Mouse (Mus musculus) T-helper 2 cell (primary cell): ENCODE measurements at regions not wholly inside any gene's neighbourhood (a gene's known extent, or its start where the extent isn't known, plus 50 kb on each side); places are given as distances from the start of the nearest gene placed in this dataset.

Experiments used
- in situ Hi-C: fragments of 300-600 bp; cut with MboI, MseI; formaldehyde crosslinking; loops from one replicate; pipeline ENCODE4 v1.15.1; 2025; ENCODE audit warnings: high pct_unique_total_duplicates

DNA sequence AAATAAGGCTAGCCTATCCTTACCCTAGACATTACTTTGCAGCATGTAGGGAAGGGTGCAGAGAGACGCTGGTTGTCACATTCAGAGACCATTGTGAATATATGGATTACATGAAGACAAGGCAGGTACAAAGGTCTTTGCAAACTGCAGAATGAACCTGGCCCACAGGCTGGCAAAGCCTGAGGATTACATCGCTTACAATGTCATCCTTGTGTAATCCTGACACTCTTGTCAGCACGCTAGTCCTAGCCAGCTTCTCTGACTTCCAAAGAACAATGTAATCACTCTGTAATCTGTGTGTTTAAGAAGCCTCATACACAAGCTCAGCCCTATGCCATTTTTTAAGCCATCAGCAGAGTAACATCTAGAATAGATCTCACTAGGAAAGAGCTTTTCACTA lies 69.6 kb upstream of the Foxq1 start:
- in situ Hi-C loops = no loop called here

DNA sequence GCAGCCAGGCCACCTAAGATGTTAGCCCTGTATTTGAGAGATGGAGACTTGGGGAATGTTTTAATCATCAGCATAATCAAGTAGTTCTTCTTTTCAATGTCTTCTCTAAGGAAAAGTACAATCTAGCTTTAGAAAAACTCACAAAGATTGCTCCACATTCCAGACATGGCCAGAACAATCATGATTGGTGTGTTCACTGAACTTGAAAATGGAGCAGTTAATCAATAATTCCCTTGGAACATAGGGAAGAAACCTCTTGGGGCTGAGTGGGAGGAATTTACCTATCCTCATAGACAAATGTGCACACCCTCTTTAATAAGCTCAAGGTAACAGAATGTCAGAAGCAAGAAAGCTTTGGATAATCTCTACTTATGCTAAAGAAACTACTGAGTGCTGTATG lies 67.7 kb upstream of the Foxq1 start:
- in situ Hi-C loops = no loop called here

DNA sequence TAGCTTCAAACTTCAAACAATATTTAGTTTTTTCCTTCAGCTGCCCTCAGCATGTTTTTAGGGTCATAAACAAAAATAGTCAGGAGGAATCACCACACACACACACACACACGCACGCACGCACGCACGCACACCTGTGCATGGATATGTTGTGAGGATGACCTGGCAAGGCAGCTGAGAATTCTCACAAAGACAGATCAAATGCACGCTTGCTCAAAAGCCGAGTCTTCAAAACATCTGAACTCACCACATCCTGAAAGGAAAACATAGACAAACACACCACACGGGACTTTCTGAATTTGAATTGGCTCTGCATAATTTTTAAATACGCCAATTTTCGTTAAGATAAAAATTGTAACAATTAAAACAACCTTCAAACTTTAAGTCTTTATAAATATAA lies 52.7 kb upstream of the Foxq1 start:
- in situ Hi-C loops = no loop called here

DNA sequence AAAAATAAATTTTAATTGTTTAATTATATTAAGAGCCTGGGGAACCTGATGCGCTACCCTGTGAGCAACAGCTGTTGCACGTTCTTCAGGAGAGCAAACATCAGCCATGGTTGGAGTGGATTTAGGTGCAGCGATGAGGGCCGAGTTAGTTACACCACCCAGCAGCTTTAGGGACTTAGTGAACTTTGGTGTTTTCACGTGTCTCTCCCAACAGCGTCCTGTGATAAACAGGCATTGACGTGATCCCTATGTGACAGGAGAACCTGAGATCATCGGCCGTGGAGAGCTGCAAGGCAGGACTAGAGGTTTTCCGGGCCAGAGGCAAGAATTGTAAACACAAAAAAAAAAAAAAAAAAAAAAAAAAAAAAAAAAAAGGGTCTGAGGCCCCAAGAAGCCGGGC lies 52.1 kb upstream of the Foxq1 start:
- in situ Hi-C loops = no loop called here

DNA sequence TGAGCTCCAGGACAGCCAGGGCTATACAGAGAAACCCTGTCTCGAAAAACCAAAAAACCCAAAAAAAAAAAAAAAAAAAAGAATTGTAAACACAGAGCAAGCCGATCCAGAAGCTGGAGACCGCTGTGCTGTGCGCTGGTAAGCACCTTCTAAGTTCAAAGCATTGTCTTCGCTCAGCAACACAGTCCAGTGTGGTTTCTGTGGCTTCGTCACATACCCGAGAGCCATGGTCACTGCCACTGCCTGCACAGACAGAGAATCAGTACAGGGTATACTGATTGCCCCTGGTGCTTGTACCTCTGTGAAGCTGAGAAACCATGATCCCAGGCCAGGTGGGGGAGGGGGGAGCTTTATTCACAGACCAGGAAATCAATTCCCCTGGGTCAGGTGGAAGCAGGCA lies 51.6 kb upstream of the Foxq1 start:
- in situ Hi-C loops = no loop called here

DNA sequence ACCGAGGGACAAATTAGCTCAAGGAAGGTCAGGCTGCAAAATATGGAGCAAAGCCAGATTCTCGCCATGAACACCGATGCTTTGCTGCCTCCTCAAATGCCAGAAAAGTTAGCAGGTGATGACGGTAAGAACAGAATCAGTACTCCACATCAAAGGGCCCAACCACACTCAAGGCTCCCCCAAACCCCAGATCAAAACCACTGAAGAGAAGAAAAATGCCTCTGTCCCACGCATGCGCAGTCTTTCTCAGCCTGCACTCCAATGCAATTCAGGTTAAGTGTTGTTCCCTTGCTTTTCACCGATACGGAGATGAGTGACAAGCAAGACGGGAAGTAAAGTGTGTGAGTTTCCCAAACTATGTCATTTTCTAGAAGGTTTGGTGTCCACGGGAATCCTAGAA lies 50.5 kb upstream of the Foxq1 start:
- in situ Hi-C loops = no loop called here
